Mouse (Mus musculus) limb, embryonic 14.5 days (tissue): ENCODE measurements around the gene Fam107b. TPM values are rescaled to one million over a fixed set of nuclear protein-coding genes. Genes with fewer than 3 reads are reported as not detected.

Experiments
- ATAC-seq: fragments of 200-750 bp; cut with Nextera tagmentation; 2 replicates; pipeline ENCODE4 v1.8.0; 2017; ENCODE audit warnings: low read depth, moderate number of reproducible peaks, moderate TSS enrichment; ENCODE audit not compliant: low FRiP score
- DNase-seq: peaks from one replicate; pipeline ENCODE4 v3.0.0-alpha.2; 2015; ENCODE audit warnings: low spot score
- H3K27ac ChIP-seq: fragments of 300-500 bp; sonication (generic); replicated peaks from 2 replicates; pipeline ENCODE4 v1.5.1; 2014; ENCODE audit warnings: low read depth, mild to moderate bottlenecking, low read length, moderate library complexity, mixed read lengths
- H3K27me3 ChIP-seq: fragments of 300-500 bp; sonication (generic); 2 replicates; pipeline ENCODE4 v1.6.1; 2014; ENCODE audit warnings: low read length, mixed read lengths; ENCODE audit not compliant: control insufficient read depth, insufficient read depth
- H3K36me3 ChIP-seq: fragments of 300-500 bp; sonication (generic); 2 replicates; pipeline ENCODE4 v1.6.1; 2014; ENCODE audit warnings: mild to moderate bottlenecking, low read length, moderate library complexity, mixed read lengths; ENCODE audit not compliant: control insufficient read depth, insufficient read depth
- H3K4me1 ChIP-seq: fragments of 300-500 bp; sonication (generic); 2 replicates; pipeline ENCODE4 v1.6.1; 2014; ENCODE audit warnings: antibody characterized with exemption, low read length, mixed read lengths; ENCODE audit not compliant: control insufficient read depth, insufficient read depth
- H3K4me2 ChIP-seq: fragments of 300-500 bp; sonication (generic); replicated peaks from 2 replicates; pipeline ENCODE4 v1.6.1; 2014; ENCODE audit warnings: low read depth, mild to moderate bottlenecking, low read length, moderate library complexity; ENCODE audit not compliant: severe bottlenecking
- H3K4me3 ChIP-seq: fragments of 300-500 bp; sonication (generic); replicated peaks from 2 replicates; pipeline ENCODE4 v1.5.1; 2014; ENCODE audit warnings: low read length
- H3K9ac ChIP-seq: fragments of 300-500 bp; sonication (generic); 2 replicates; pipeline ENCODE4 v1.6.1; 2014; ENCODE audit warnings: mild to moderate bottlenecking, low read depth, low read length, moderate library complexity; ENCODE audit not compliant: severe bottlenecking
- H3K9me3 ChIP-seq: fragments of 300-500 bp; sonication (generic); 2 replicates; pipeline ENCODE4 v1.6.1; 2016; ENCODE audit warnings: low read length; ENCODE audit not compliant: control insufficient read depth
- POLR2A ChIP-seq: fragments of 200-500 bp; IDR thresholded peaks from 2 replicates; pipeline ENCODE4 v1.8.0; 2012; ENCODE audit warnings: inconsistent platforms, mild to moderate bottlenecking, moderate library complexity, borderline replicate concordance; ENCODE audit not compliant: insufficient read depth, insufficient read length; ENCODE audit errors: extremely low read depth
- whole genome bisulfite sequencing: fragments of 180-500 bp; shearing (Covaris S2); extraction: QIAGEN DNeasy Blood & Tissue Kit; methylation state at CpG from one replicate; pipeline ENCODE4 v1.1.7; 2014; 5-methylcytosine and 5-hydroxymethylcytosine counted together
- polyA plus RNA-seq, 2 experiments: library from polyadenylated mRNA; depleted of rRNA in 1 of 2; stranded (reverse) in 1 of 2; unstranded in 1 of 2; fragments of >200 nt; fragmentation: Nextera tagmentation in 1 of 2; extraction: Ambion mirVana in 1 of 2; gene quantifications; 2 replicates each; pipeline versions ENCODE4 v1.2.1 to v1.2.3; 2012 to 2014

Fam107b gene
- polyA plus RNA-seq, 2 experiments, result 26.1 to 43.6 TPM

DNA sequence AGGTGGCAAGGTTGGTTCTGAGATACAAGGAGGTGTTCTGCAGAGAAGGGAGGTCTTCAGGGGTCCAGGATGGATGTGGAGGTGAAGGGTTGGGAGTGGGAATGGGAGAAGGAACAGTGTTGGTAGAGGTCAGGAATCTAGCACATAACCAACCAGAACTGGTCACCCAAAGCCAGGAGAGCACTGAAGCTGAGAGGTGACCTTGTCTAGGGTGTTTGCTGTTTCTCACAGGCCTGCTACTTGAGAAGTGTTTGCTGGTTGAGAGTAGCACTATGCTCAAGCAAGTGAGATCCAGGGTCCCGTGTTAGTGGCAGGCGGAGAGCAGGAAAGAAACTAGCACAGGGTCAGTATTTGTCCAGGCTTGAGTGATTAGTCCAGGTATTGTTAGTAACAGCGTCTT is 159.3 kb downstream of the Fam107b start:
- Histone ChIP-seq H3K36me3 (no peaks in the 10 kb centered on the region), H3K4me2 (no peak overlapping the region), H3K9ac (no peak overlapping the region), H3K9me3 (no peaks in the 10 kb centered on the region), H3K4me1 (peaks cover 20% of the 10 kb centered on the region), H3K4me3 (no peak overlapping the region), H3K27ac (no peak overlapping the region), H3K27me3 (no peaks in the 10 kb centered on the region)
- 77% methylated on average over 3 of the region's 3 CpGs for WGBS
- ATAC-seq (no peak), DNase-seq (no peak)
- no peak for TF ChIP-seq POLR2A

DNA sequence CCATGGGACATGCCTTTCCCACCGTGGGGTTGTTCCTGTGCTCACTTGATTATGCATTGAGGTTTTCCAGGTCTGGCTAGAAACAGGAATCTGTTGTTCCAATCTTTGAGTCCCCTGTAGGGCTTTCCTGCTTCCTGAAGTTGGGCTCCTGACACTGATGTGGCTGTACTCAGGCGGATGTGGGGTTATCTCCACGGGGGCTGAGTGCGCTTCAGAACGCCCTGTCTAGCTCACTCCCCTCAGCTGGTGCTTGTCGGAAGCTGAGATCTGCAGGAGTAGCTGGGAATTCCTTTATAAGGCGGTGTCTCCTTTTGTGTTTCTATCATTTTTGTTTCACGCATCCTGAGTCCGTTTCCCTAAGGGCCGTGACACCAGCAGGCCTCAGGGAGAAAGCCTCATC is 160.5 kb downstream of the Fam107b start:
- Histone ChIP-seq H3K4me1 (peaks cover 21% of the 10 kb centered on the region), H3K9ac (no peak overlapping the region), H3K9me3 (no peaks in the 10 kb centered on the region), H3K36me3 (no peaks in the 10 kb centered on the region), H3K4me2 (no peak overlapping the region), H3K27ac (no peak overlapping the region), H3K4me3 (no peak overlapping the region), H3K27me3 (no peaks in the 10 kb centered on the region)
- no peak for TF ChIP-seq POLR2A
- 68% methylated on average over 10 of the region's 10 CpGs for WGBS
- no peak for ATAC-seq
- DNase-seq, result no peak

DNA sequence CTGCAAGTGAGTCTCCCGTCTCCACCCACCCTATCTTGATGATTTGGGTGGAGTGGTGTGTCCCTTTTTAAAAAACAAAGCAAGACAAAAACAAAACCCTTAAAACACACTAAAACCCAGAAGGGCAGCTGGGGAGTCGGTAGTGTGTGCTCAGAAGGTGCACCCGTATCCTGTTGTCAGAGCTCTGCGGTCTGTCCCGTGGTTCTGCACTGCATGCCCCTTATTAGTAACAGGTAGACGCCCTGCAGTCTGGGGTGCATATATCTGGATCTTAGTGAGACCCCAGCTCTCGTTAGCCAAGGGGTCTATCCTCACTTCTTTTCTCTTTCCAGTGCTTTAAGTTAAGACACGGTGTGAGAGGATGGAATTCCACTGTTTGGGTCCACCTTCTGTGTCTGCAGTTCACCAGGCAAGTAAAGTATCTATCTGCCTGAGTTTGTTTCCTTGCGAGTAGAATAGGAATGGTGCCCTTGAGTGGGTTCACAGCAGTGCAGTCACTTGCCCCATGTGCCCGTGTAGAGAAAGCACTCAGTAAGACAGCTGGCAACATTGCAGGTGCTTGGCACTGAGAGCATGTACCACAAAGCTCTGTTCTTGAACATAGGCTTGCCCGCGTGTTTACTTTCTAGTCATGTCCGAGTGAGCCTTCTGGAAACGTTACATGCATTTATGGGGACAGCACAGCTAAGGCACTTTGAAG is 161.2 kb downstream of the Fam107b start:
- H3K4me1 ChIP-seq, result peaks cover 21% of the 10 kb centered on the region
- H3K27me3 ChIP-seq, result no peaks in the 10 kb centered on the region
- H3K9ac ChIP-seq, result no peak overlapping the region
- H3K4me2 ChIP-seq, result no peak overlapping the region
- no peak overlapping the region for H3K4me3 ChIP-seq
- no peak overlapping the region for H3K27ac ChIP-seq
- WGBS, result 84% methylated on average over 14 of the region's 14 CpGs
- no peak for TF ChIP-seq POLR2A
- DNase-seq (no peak), ATAC-seq (no peak)
- H3K9me3 ChIP-seq, result no peaks in the 10 kb centered on the region
- no peaks in the 10 kb centered on the region for H3K36me3 ChIP-seq

DNA sequence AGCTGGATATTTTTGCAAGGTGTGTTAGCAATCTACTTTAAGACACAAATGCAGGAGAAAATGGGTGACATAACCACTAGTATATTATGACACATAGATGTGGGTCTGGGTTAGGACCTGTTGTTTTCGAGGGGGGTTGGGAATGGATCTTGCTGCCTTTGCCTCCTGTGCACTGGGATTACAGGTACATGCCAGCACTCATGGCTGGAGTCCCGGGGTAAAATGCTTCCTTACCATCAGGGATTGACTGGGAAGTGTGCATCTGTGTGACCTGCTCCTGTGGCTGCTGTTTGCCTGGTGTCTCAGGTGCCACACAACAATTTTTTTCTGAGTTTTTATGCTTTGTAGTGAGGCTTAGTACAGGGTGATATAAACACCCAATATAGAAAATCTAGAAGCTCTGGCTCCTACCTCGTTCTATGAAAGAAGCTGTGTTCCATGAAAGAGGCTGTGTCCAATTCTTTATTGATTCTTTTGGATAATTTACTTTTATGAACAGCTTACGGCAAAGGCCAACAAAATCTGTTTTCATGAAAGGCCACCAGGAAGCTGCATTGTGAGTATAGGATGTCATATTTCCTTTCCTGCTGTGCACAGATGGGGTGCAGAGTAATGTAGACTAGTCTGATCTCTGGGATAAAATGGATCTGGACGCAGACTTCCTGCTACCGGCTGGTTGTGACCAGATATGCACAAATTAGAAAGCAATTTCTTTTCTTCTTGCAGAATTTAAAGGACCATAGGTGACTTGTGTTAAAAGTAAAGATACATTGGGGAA is 167.8 kb downstream of the Fam107b start:
- Histone ChIP-seq H3K27me3 (no peaks in the 10 kb centered on the region), H3K4me3 (no peak overlapping the region), H3K9ac (no peak overlapping the region), H3K36me3 (no peaks in the 10 kb centered on the region), H3K4me1 (peaks cover 37% of the 10 kb centered on the region), H3K9me3 (no peaks in the 10 kb centered on the region), H3K4me2 (no peak overlapping the region), H3K27ac (no peak overlapping the region)
- 32% methylated on average over 6 of the region's 6 CpGs for WGBS
- ATAC-seq (no peak), DNase-seq (no peak)
- no peak for TF ChIP-seq POLR2A

DNA sequence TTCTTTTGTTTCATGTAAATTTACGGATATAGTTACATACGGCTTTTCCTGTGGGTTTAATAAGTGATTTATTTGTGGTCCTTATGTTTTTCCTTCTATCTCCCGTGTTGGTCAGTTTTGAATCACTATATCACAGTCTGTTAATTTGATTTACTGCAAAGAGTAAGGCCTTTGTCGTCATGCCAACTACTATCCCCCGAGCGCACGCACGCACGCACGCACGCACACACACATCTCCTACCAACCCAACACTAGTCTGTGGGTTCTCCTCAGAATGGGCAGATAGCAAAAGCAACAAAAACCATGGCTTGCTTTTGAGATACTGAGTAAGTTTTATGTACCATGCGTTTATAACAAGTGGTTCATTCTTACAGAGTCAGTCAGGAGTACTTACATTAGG is 168.4 kb downstream of the Fam107b start:
- H3K9me3 ChIP-seq, result no peaks in the 10 kb centered on the region
- DNase-seq (no peak), ATAC-seq (no peak)
- no peak overlapping the region; the same call in 1 of the 2 replicates for H3K27ac ChIP-seq
- TF ChIP-seq POLR2A, result no peak
- no peak overlapping the region for H3K9ac ChIP-seq
- no peak overlapping the region for H3K4me3 ChIP-seq
- H3K36me3 ChIP-seq, result no peaks in the 10 kb centered on the region
- 62% methylated on average over 12 of the region's 12 CpGs for WGBS
- no peak overlapping the region for H3K4me2 ChIP-seq
- no peaks in the 10 kb centered on the region for H3K27me3 ChIP-seq
- H3K4me1 ChIP-seq, result peaks cover 37% of the 10 kb centered on the region
